Mouse (Mus musculus) ES-Bruce4 (cell line): ENCODE results near the gene Aip.

Source experiments
- CTCF ChIP-seq: IDR thresholded peaks from one replicate; pipeline ENCODE4 v1.8.1; 2011; ENCODE audit warnings: low read depth, low read length
- EP300 ChIP-seq: IDR thresholded peaks from 2 replicates; pipeline ENCODE4 v1.6.1; 2011; ENCODE audit warnings: low read depth, low read length; ENCODE audit not compliant: insufficient read depth
- POLR2A ChIP-seq: IDR thresholded peaks from one replicate; pipeline ENCODE4 v1.8.1; 2011; ENCODE audit warnings: low read length; ENCODE audit not compliant: insufficient read depth

DNA sequence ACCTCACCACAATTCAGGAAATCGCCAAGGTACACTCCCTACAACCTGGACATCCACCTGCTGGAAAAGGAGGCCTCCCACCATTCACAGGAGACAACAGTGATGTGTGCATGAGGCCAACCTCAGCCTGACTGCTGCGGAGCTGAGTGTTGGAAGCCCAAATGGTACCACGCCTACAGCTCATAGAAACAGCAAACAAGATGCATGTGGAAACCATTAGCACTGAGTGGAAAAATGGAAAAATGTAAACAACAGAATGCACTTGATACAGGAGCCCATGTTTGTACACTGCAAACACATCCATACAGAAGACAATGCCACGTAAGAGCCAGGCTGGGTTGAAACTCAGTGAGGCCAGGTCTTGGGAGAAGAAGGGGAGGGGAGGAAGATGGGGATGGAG lies 1.2 kb downstream of the Aip start:
- TF ChIP-seq CTCF (no peak), POLR2A (no peak), EP300 (no peak)
